Mouse (Mus musculus): ENCODE measurements around the gene Crebrf. TPM values are rescaled to one million over a fixed set of nuclear protein-coding genes. Genes with fewer than 3 reads are reported as not detected.

The Crebrf gene
- polyA plus RNA-seq, 1 experiment: 1.7 TPM

- TF ChIP-seq GATA1 (IDR thresholded peaks at IDR 0.05; ENCODE audit: low read length): no peak
Measured at GRCm38 (mm10) chr17:26786586-26786985, 71.1 kb downstream of the Crebrf start.

GRCm38 (mm10) chr17:26788986-26789385 lies 73.5 kb downstream of the Crebrf start:
- no peak for TF ChIP-seq GATA1 (IDR thresholded peaks at IDR 0.05; ENCODE audit: low read length)

GRCm38 (mm10) chr17:26789460-26790268 lies 74.2 kb downstream of the Crebrf start:
- TF ChIP-seq GATA1 (IDR thresholded peaks at IDR 0.05; ENCODE audit: low read length): no peak

DNA sequence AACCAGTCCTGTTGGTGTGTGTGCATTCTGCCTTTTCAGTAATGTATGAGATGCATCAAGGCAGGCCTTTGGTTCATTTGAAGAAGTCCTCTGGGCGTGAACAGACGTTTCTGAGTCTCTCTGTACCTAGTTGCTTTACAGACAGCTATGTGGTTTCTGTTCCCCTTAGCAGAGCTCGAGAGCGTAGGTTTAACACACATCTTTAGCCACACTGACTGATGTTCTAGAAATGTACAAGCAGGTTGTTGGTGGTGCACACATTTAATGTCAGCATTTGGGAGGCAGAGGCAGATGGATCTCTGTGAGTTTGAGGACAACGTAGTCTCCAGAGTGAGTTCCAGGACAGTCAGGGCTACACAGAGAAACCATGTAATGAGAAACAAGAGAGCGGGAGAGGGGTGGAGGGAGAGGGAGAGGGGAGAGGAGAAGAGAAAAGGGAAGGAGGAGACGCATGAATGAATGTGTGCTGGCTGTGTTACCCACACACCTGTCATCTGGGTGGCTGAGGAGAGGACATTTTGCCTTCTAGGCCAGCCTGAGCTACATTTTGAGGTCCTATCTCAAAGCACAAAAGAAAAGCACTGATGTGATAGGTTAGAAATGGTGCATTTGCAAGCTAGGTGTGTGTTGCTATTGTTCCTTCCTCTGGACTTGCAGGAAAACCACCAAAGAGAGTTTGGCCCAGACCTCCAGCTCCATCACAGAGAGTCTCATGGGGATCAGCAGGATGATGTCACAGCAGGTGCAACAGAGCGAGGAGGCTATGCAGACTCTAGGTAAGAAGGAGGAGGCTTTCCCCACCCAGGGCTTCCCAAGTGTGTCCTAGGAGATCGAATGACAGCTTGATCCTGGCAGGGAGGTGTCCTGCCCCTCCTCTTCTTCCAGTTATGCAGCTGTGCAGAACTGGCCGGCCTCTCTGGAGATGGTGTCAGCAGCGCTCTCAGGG lies 75.1 kb downstream of the Crebrf start:
- no peak for TF ChIP-seq GATA1 (IDR thresholded peaks at IDR 0.05; ENCODE audit: low read length)

GRCm38 (mm10) chr17:26791580-26791979 lies 76.1 kb downstream of the Crebrf start:
- no peak for TF ChIP-seq GATA1 (IDR thresholded peaks at IDR 0.05; ENCODE audit: low read length)

GRCm38 (mm10) chr17:26792096-26792495 lies 76.6 kb downstream of the Crebrf start:
- no peak for TF ChIP-seq GATA1 (IDR thresholded peaks at IDR 0.05; ENCODE audit: low read length)

DNA sequence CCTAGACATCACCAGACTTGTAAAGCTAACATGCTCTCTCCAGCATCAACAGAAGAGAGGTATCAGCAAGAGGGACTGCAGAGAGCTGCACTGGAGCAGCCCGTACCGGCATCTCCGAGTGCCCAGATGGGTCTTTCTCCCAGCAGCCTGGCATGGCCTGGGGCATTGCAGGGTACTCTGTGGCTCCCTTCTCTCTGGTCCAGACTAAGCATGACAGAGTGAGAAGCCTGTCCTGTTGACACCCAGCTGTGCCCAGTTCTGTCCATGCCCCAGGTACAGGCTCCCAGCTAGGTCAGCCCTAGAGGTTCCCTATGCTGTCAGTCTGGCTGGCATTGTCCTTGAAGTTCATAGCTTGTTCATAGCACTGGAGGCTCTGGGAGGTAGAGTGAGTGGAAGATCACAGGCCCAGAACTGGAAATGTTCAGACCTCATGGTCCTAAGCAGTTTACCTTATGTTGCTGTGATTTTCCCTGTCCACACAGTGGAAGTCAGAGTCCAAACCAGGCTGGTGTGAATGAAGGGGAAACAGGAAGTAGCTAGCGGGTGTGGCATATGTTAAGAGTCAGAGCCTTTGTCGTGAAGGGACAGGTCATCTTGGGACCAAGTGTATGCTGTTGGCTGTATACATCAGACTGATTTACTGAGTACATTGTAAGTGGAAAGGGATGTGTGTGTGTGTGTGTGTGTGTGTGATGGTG lies 77.8 kb downstream of the Crebrf start:
- TF ChIP-seq GATA1 (IDR thresholded peaks at IDR 0.05; ENCODE audit: low read length): no peak

GRCm38 (mm10) chr17:26794744-26795143 lies 79.3 kb downstream of the Crebrf start:
- no peak for TF ChIP-seq GATA1 (IDR thresholded peaks at IDR 0.05; ENCODE audit: low read length)

DNA sequence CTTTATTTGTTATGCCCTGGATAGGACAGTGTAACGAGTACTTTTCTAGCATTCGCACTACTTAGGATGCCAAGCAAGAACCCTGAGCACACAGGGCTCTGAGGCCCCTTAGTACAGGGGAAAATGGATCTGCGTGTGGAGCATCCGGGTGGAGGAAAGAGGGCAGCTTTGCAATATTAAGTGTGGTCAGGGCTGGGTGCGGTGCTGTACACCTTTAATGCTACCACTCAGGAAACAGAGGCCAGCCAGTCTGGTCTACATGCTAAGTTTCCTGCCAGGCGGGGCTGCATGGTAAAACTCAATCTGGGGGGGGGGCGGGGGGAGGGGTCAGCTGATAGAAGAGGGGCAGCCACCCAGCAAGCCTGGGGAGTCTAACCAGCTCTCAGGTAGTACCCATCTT lies 79.9 kb downstream of the Crebrf start:
- TF ChIP-seq GATA1 (IDR thresholded peaks at IDR 0.05; ENCODE audit: low read length): no peak

GRCm38 (mm10) chr17:26797379-26798128 lies 82.1 kb downstream of the Crebrf start:
- TF ChIP-seq GATA1 (IDR thresholded peaks at IDR 0.05; ENCODE audit: low read length): no peak

- TF ChIP-seq GATA1 (IDR thresholded peaks at IDR 0.05; ENCODE audit: low read length): no peak
Measured at GRCm38 (mm10) chr17:26802886-26803285, 87.4 kb downstream of the Crebrf start.

GRCm38 (mm10) chr17:26812607-26813006 lies 97.2 kb downstream of the Crebrf start:
- TF ChIP-seq GATA1 (IDR thresholded peaks at IDR 0.05; ENCODE audit: low read length): no peak

GRCm38 (mm10) chr17:26813497-26813896 lies 98.0 kb downstream of the Crebrf start:
- TF ChIP-seq GATA1 (IDR thresholded peaks at IDR 0.05; ENCODE audit: low read length): no peak

- TF ChIP-seq GATA1 (IDR thresholded peaks at IDR 0.05; ENCODE audit: low read length): no peak
Measured at GRCm38 (mm10) chr17:26816810-26817209, 101.4 kb downstream of the Crebrf start.

DNA sequence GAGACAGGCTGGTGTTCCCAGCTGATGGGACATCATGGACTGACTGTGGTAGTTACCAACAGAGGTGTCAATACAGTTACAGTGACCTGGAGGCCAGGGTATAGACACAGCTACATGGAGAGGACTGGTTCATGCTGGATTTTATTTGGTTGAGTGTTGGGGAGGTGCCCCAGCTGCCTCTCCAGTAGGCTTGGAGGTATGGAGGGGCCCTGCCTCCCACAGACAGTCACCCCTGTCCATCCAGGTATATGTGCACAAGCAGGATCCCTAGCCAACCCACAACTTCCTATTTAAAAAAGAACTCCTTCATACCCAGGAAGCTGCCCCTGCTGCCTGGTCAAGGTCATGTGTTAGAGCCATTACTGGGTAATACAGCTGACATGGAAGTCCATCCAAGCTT lies 102.3 kb downstream of the Crebrf start:
- no peak for TF ChIP-seq GATA1 (IDR thresholded peaks at IDR 0.05; ENCODE audit: low read length)
